Mouse (Mus musculus): Measurements from ENCODE around the gene Snupn. TPM values are rescaled to one million over a fixed set of nuclear protein-coding genes. Genes with fewer than 3 reads are reported as not detected.

Snupn gene
- polyA plus RNA-seq, 1 experiment from 2014 or later: 27.8 TPM

DNA sequence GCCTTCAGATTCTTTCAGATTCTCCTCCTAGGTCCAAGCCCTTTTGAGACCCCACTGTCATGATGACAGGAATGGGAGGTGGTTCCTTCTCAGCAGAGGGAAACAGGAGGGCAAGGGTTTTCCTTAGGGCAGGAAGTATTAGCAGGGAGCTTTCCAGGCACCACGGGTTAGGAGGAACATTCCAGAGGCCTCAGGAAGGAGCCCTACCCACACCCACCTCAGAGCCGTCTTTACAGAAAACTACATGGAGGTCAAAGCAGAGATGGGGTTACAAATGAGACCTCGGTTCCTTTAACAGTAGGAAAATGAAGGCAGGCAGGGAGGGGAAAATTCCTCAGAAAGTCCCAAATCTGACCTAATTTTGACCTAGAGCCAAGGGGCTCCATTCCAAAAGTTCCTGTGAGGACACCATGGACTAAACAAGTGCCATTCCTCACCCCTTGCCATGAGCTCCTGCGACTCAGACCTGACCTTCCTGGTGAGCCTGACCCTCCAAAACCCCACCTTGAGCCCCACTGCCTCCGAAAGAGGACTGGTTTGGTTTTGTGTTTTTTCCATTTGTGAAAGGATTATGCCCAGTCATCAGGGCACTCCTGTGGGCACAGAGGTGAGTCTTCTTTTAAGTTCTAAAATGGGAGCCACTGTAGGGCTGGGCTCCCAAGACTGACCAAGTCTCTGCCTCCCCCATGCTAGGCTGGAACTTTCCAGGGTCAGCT is 34.8 kb upstream of the Snupn start:
- Histone ChIP-seq H3K9ac (ENCODE audit: low read length) (no peak overlapping the region), H3K4me3 (ENCODE audit: low read depth, low read length) (no peak overlapping the region), H3K27me3 (ENCODE audit: control insufficient read depth, insufficient read depth, low read length) (no peaks in the 10 kb centered on the region), H3K9me3 (ENCODE audit: control insufficient read depth, low read length) (no peaks in the 10 kb centered on the region), H3K4me2 (ENCODE audit: low read depth, low read length, severe bottlenecking) (no peak overlapping the region), H3K27ac (ENCODE audit: low read depth, low read length) (no peak overlapping the region), H3K4me1 (replicated peaks; ENCODE audit: control insufficient read depth, insufficient read depth, low read length) (no peaks in the 10 kb centered on the region), H3K36me3 (ENCODE audit: control insufficient read depth, insufficient read depth, low read length) (no peaks in the 10 kb centered on the region; the same call in none of the 2 replicates)
- no peak for DNase-seq (ENCODE audit: low spot score)
- 76% methylated on average over 5 of the region's 5 CpGs for WGBS
- ATAC-seq (replicated peaks; ENCODE audit: low FRiP score): no peak

DNA sequence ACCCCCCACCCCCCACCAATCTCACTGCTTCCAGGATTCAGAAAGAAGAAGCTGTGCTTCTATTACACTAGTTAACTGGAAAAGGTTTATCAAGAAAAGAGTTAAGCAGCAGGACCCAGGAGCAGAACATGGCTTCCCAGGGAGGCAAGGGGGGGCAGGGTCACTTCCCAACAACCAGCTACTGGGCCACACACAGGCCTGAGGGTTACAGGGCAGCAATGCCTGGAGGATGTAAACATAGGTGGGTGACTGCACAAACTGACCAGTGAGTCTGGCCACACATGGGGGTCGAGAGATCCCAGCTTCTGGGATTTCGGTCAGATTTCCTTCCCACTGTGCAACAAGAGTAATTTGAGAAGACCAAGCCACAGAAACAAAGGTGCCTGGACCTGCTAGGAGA is 33.5 kb upstream of the Snupn start:
- H3K9ac ChIP-seq (ENCODE audit: low read length): no peak overlapping the region
- H3K36me3 ChIP-seq (ENCODE audit: control insufficient read depth, insufficient read depth, low read length): peaks cover 5% of the 10 kb centered on the region
- H3K9me3 ChIP-seq (ENCODE audit: control insufficient read depth, low read length): 0 out of 2 replicates have a peak, but pooled peaks cover 3% of the 10 kb centered on the region
- DNase-seq (ENCODE audit: low spot score) (no peak), ATAC-seq (replicated peaks; ENCODE audit: low FRiP score) (no peak)
- 72% methylated on average over 2 of the region's 2 CpGs for WGBS
- no peak overlapping the region for H3K27ac ChIP-seq (ENCODE audit: low read depth, low read length)
- H3K4me2 ChIP-seq (ENCODE audit: low read depth, low read length, severe bottlenecking): no peak overlapping the region
- no peak overlapping the region for H3K4me3 ChIP-seq (ENCODE audit: low read depth, low read length)
- no peaks in the 10 kb centered on the region for H3K27me3 ChIP-seq (ENCODE audit: control insufficient read depth, insufficient read depth, low read length)
- H3K4me1 ChIP-seq (replicated peaks; ENCODE audit: control insufficient read depth, insufficient read depth, low read length): no peaks in the 10 kb centered on the region

DNA sequence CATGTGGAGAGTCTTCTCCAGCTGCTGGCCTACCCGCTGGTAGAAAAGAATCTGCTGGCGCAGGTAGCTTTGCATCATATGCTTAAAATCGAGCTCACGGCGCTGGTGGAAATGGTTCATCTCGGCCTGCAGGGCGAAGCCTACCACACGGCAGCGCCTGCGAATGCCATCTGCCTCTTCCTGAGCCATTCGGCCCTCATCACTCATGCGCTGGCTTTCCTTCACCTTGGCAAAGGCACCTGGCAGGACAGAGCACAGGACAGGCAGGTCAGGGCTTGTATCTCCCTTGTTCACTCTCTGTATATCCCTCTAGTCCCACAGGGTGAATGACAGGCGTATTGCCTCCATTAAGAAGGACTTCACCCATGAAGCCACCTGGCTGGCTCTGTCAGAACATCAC is 32.2 kb upstream of the Snupn start:
- Histone ChIP-seq H3K27me3 (ENCODE audit: control insufficient read depth, insufficient read depth, low read length) (no peaks in the 10 kb centered on the region), H3K4me1 (replicated peaks; ENCODE audit: control insufficient read depth, insufficient read depth, low read length) (no peaks in the 10 kb centered on the region; the same call in 1 of the 2 replicates), H3K9me3 (ENCODE audit: control insufficient read depth, low read length) (0 out of 2 replicates have a peak, but pooled peaks cover 3% of the 10 kb centered on the region), H3K9ac (ENCODE audit: low read length) (no peak overlapping the region), H3K36me3 (ENCODE audit: control insufficient read depth, insufficient read depth, low read length) (peaks cover 5% of the 10 kb centered on the region), H3K4me3 (ENCODE audit: low read depth, low read length) (no peak overlapping the region), H3K27ac (ENCODE audit: low read depth, low read length) (no peak overlapping the region), H3K4me2 (ENCODE audit: low read depth, low read length, severe bottlenecking) (no peak overlapping the region)
- ATAC-seq (replicated peaks; ENCODE audit: low FRiP score) (no peak), DNase-seq (ENCODE audit: low spot score) (no peak)
- 97% methylated on average over 13 of the region's 13 CpGs for WGBS

DNA sequence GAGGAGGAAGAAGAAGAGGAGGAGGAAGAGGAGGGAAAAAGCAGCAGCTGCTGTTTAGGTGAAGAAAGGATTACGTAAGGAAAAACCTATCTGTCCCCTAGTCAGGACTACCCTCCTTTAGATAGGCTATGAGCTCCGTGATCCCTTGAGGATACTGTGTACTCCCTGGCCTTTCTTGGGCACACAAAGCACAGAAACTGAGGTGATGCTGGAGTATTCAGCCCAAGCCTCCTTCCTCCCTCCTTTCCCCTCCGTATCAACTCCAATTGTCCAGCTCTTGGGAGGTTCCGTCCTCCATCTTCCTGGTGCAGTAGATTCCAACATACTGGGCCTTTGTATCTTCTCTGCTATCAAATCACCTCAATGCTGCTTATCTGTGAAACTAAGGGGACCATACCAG is 27.9 kb upstream of the Snupn start:
- no peak for DNase-seq (ENCODE audit: low spot score)
- 96% methylated on average over 4 of the region's 4 CpGs for WGBS

DNA sequence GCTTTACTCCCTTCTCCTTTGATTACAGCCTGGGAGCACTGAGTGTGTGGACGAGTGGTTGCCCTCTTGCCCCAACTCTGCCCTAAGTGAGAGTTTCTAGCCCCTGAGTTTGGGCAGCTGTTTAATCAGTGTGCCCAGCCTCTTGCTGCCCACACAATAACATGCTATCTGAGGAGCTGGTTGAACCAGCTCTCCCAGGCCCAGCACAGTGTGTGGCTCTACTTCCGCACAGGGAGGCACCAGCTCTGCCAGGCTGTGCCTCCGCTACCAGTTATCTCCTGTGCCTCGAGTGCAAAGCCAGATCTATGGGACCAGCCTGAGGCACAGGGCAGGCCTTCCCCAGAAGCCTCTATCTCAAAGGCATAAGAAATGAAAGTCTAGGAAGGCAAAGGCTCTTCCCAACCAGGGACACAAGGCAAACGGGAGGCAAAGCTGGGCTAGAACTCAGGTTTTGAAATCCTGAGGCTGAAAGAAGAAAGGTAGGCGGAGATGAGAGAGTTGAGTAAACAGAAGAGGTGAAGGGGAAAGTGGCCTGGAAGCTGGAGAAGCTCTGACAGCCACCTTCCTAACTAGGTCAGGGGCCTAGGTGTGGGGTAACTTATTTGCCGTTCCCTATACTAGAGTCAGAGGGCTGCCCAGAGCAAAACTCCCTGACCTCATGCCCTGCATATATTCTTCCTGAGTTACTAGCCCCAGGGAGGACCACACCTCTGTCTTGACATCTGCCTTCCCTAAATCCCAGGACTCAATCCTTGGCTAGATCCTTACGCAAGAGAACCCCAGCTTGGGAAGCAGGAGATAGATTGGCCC is 26.6 kb upstream of the Snupn start:
- WGBS: 77% methylated on average over 8 of the region's 8 CpGs
- no peak for DNase-seq (ENCODE audit: low spot score)
- Histone ChIP-seq H3K9ac (ENCODE audit: low read length) (0 out of 2 replicates have a peak overlapping the region, but pooled peaks have one; percentile 12), H3K4me1 (replicated peaks; ENCODE audit: control insufficient read depth, insufficient read depth, low read length) (peaks cover 14% of the 10 kb centered on the region; the same call in 1 of the 2 replicates), H3K4me3 (ENCODE audit: low read depth, low read length) (no peak overlapping the region), H3K36me3 (ENCODE audit: control insufficient read depth, insufficient read depth, low read length) (peaks cover 5% of the 10 kb centered on the region; the same call in 1 of the 2 replicates), H3K9me3 (ENCODE audit: control insufficient read depth, low read length) (0 out of 2 replicates have a peak, but pooled peaks cover 3% of the 10 kb centered on the region), H3K27me3 (ENCODE audit: control insufficient read depth, insufficient read depth, low read length) (no peaks in the 10 kb centered on the region; the same call in 1 of the 2 replicates), H3K4me2 (ENCODE audit: low read depth, low read length, severe bottlenecking) (peak overlapping the region; percentile 31; the same call in 1 of the 2 replicates), H3K27ac (ENCODE audit: low read depth, low read length) (no peak overlapping the region)
- no peak for ATAC-seq (replicated peaks; ENCODE audit: low FRiP score)

More for the DNA sequence above, 27.9 kb upstream of the Snupn start:
- Histone ChIP-seq H3K9me3 (ENCODE audit: control insufficient read depth, low read length) (0 out of 2 replicates have a peak, but pooled peaks cover 3% of the 10 kb centered on the region), H3K9ac (ENCODE audit: low read length) (no peak overlapping the region), H3K36me3 (ENCODE audit: control insufficient read depth, insufficient read depth, low read length) (peaks cover 5% of the 10 kb centered on the region), H3K4me3 (ENCODE audit: low read depth, low read length) (no peak overlapping the region), H3K4me1 (replicated peaks; ENCODE audit: control insufficient read depth, insufficient read depth, low read length) (peaks cover 10% of the 10 kb centered on the region; the same call in 1 of the 2 replicates), H3K27me3 (ENCODE audit: control insufficient read depth, insufficient read depth, low read length) (no peaks in the 10 kb centered on the region), H3K4me2 (ENCODE audit: low read depth, low read length, severe bottlenecking) (no peak overlapping the region), H3K27ac (ENCODE audit: low read depth, low read length) (no peak overlapping the region)
- no peak for ATAC-seq (replicated peaks; ENCODE audit: low FRiP score)

DNA sequence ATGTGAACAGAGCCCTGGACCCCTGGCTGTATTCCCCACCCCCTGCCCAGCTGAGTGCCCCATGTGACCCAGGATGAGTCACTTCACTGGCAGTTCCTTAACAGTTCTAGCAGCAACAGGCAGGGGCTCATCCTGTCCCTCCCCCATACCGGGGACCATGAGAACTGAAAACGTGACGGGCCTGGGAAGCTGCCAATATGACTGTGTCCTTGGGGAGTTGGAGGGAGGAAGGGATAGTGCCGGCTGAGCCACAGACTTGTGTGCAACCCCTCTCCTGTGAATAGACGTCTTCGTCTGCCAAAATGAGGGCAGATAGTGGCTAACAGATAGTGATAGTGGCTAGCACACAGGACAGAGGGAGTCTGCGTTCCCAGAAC is 26.0 kb upstream of the Snupn start:
- no peak for ATAC-seq (replicated peaks; ENCODE audit: low FRiP score)
- Histone ChIP-seq H3K4me2 (ENCODE audit: low read depth, low read length, severe bottlenecking) (peak overlapping the region; percentile 31; the same call in 1 of the 2 replicates), H3K27me3 (ENCODE audit: control insufficient read depth, insufficient read depth, low read length) (no peaks in the 10 kb centered on the region; the same call in 1 of the 2 replicates), H3K4me3 (ENCODE audit: low read depth, low read length) (no peak overlapping the region), H3K4me1 (replicated peaks; ENCODE audit: control insufficient read depth, insufficient read depth, low read length) (peaks cover 14% of the 10 kb centered on the region; the same call in 1 of the 2 replicates), H3K9ac (ENCODE audit: low read length) (0 out of 2 replicates have a peak overlapping the region, but pooled peaks have one; percentile 12), H3K27ac (ENCODE audit: low read depth, low read length) (no peak overlapping the region), H3K9me3 (ENCODE audit: control insufficient read depth, low read length) (0 out of 2 replicates have a peak, but pooled peaks cover 3% of the 10 kb centered on the region), H3K36me3 (ENCODE audit: control insufficient read depth, insufficient read depth, low read length) (peaks cover 5% of the 10 kb centered on the region; the same call in 1 of the 2 replicates)
- 52% methylated on average over 7 of the region's 7 CpGs for WGBS
- peak; percentile 53 for DNase-seq (ENCODE audit: low spot score)

DNA sequence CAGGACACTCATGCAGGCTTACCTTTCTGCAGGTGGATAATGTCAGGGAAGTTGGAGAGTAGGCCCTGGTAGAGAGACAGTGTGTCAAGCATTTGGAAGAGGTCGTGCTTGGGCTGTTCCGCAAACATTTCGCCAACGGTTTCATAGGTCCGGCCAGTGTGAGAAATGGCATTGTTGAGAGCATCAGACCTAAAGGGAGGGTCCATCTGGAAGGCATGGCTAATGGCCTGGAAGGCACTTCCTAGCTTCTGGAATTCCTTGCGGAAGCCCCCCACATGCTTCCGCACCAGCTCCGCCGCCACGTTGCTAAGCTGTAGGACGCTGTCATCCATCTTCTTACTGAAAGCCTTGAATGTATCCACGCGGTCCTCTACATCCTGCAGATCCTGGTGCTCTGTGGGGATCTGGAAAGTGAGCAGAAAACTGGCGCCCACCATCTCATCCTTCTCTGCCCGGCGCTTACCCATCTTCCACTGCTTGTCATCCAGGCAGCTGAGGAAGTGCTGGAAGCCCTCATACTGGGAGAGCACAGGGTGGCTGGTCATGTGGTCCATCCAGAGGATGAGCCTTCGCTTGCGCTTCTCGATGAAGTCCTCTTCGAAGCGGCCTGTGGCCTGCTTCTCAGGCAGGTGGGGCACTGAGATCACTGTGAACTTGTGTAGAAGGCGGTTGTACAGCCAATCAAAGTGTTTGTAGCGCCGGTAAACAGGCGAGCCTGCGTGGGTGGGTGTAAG is 25.2 kb upstream of the Snupn start:
- no peak for DNase-seq (ENCODE audit: low spot score)
- Histone ChIP-seq H3K36me3 (ENCODE audit: control insufficient read depth, insufficient read depth, low read length) (peaks cover 5% of the 10 kb centered on the region; the same call in 1 of the 2 replicates), H3K9ac (ENCODE audit: low read length) (no peak overlapping the region), H3K4me1 (replicated peaks; ENCODE audit: control insufficient read depth, insufficient read depth, low read length) (peaks cover 14% of the 10 kb centered on the region; the same call in 1 of the 2 replicates), H3K27me3 (ENCODE audit: control insufficient read depth, insufficient read depth, low read length) (no peaks in the 10 kb centered on the region; the same call in 1 of the 2 replicates), H3K27ac (ENCODE audit: low read depth, low read length) (no peak overlapping the region), H3K4me2 (ENCODE audit: low read depth, low read length, severe bottlenecking) (peak overlapping the region; percentile 31; the same call in 1 of the 2 replicates), H3K9me3 (ENCODE audit: control insufficient read depth, low read length) (0 out of 2 replicates have a peak, but pooled peaks cover 3% of the 10 kb centered on the region), H3K4me3 (ENCODE audit: low read depth, low read length) (no peak overlapping the region)
- 91% methylated on average over 26 of the region's 26 CpGs for WGBS
- no peak for ATAC-seq (replicated peaks; ENCODE audit: low FRiP score)

DNA sequence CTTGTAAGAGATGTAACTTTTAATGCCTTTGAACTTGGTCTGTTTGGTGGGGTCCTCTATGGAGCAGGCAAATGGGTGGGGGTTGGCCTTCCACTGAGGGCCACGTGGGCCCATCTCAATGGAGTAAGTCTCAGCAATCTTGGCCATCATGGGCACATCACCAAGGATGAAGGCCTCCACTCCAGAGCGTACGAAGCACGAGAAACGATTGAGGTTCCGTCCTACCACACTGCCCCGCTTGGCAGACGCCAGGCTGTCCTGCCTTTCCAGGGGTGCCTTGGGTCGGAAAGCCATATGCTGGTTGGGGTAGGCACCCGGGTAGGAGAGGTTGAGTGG is 24.7 kb upstream of the Snupn start:
- peaks cover 5% of the 10 kb centered on the region; the same call in 1 of the 2 replicates for H3K36me3 ChIP-seq (ENCODE audit: control insufficient read depth, insufficient read depth, low read length)
- H3K4me3 ChIP-seq (ENCODE audit: low read depth, low read length): no peak overlapping the region
- H3K27ac ChIP-seq (ENCODE audit: low read depth, low read length): no peak overlapping the region
- peaks cover 14% of the 10 kb centered on the region; the same call in 1 of the 2 replicates for H3K4me1 ChIP-seq (replicated peaks; ENCODE audit: control insufficient read depth, insufficient read depth, low read length)
- no peaks in the 10 kb centered on the region; the same call in 1 of the 2 replicates for H3K27me3 ChIP-seq (ENCODE audit: control insufficient read depth, insufficient read depth, low read length)
- ATAC-seq (replicated peaks; ENCODE audit: low FRiP score) (no peak), DNase-seq (ENCODE audit: low spot score) (no peak)
- 95% methylated on average over 10 of the region's 10 CpGs for WGBS
- no peak overlapping the region for H3K4me2 ChIP-seq (ENCODE audit: low read depth, low read length, severe bottlenecking)
- 0 out of 2 replicates have a peak, but pooled peaks cover 3% of the 10 kb centered on the region for H3K9me3 ChIP-seq (ENCODE audit: control insufficient read depth, low read length)
- no peak overlapping the region for H3K9ac ChIP-seq (ENCODE audit: low read length)
